Mouse (Mus musculus) forebrain, postnatal 0 days (tissue): ENCODE results near the gene Olfr51. TPM values are rescaled to one million over a fixed set of nuclear protein-coding genes. Genes with fewer than 3 reads are reported as not detected.

ENCODE experiments used
- ATAC-seq: fragments of 200-750 bp; cut with Nextera tagmentation; 2 replicates; pipeline ENCODE4 v1.8.0; 2017; ENCODE audit warnings: mild to moderate bottlenecking, moderate library complexity
- DNase-seq: peaks from one replicate; pipeline ENCODE4 v3.0.0-alpha.2; 2015
- H3K27ac ChIP-seq: fragments of 300-500 bp; sonication (generic); 2 replicates; pipeline ENCODE4 v1.5.1; 2014; ENCODE audit warnings: low read depth, mild to moderate bottlenecking, antibody characterized with exemption, low read length, moderate library complexity, mixed read lengths
- H3K27me3 ChIP-seq: fragments of 300-500 bp; sonication (generic); 2 replicates; pipeline ENCODE4 v1.6.1; 2014; ENCODE audit warnings: mild to moderate bottlenecking, low read length, mixed read lengths; ENCODE audit not compliant: insufficient read depth
- H3K36me3 ChIP-seq: fragments of 300-500 bp; sonication (generic); 2 replicates; pipeline ENCODE4 v1.6.1; 2014; ENCODE audit warnings: mild to moderate bottlenecking, moderate library complexity; ENCODE audit not compliant: insufficient read depth
- H3K4me1 ChIP-seq: fragments of 300-500 bp; sonication (generic); 2 replicates; pipeline ENCODE4 v1.6.1; 2014; ENCODE audit warnings: antibody characterized with exemption; ENCODE audit not compliant: insufficient read depth
- H3K4me2 ChIP-seq: fragments of 300-500 bp; sonication (generic); 2 replicates; pipeline ENCODE4 v1.6.1; 2014; ENCODE audit warnings: low read depth, mild to moderate bottlenecking, moderate library complexity
- H3K4me3 ChIP-seq: fragments of 300-500 bp; sonication (generic); 2 replicates; pipeline ENCODE4 v1.5.1; 2014; ENCODE audit warnings: low read depth, low read length, mixed read lengths
- H3K9ac ChIP-seq: fragments of 300-500 bp; sonication (generic); 2 replicates; pipeline ENCODE4 v1.6.1; 2014; ENCODE audit warnings: mild to moderate bottlenecking
- H3K9me3 ChIP-seq: fragments of 300-500 bp; sonication (generic); 2 replicates; pipeline ENCODE4 v1.6.1; 2016; ENCODE audit warnings: low read length
- CTCF ChIP-seq: sonication (generic); IDR thresholded peaks from 2 replicates; pipeline ENCODE4 v1.5.1; 2016; ENCODE audit warnings: antibody characterized with exemption, control low read depth, low read depth
- WGBS: fragments of 180-500 bp; shearing (Covaris S2); extraction: QIAGEN DNeasy Blood & Tissue Kit; methylation state at CpG from one replicate; pipeline ENCODE4 v1.1.7; 2014; 5-methylcytosine and 5-hydroxymethylcytosine counted together
- polyA plus RNA-seq: library from polyadenylated mRNA; unstranded; fragments of >200 nt; fragmentation: Nextera tagmentation; extraction: Ambion mirVana; gene quantifications from 2 replicates; pipeline ENCODE4 v1.2.1, GENCODE M21; 2015
- total RNA-seq: library from RNA; depleted of rRNA; stranded (reverse); fragments of >200 nt; gene quantifications from 2 replicates; pipeline ENCODE4 v1.2.3, GENCODE M21; 2014; rRNA removed

Olfr51 gene
- total RNA-seq (not detected in 2 replicates), polyA plus RNA-seq (not detected in 2 replicates)

DNA sequence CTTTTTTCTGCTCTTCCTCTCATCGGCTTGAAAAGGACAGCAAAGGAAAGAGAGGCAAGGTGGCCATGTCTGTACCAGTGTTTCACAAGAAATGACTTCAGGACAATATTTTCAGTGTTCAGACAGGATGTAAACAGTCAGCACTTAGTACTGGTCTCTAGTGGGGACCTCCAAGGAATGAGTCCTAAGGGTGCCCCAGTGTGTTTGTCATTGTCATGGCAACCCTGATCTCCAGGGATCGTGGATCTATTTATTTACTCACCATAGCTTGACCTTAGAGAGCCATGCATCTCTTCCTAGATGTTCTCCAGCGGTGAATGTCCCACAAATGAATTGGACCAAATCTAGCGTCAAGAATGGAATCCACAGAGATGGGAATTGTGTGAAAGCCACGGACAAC lies at the start of gene Olfr51:
TSS of gene Olfr51 (plus strand) at position 301 of the 400 bp plus-strand sequence.
- no peak for TF ChIP-seq CTCF
- Histone ChIP-seq H3K4me1 (no peaks in the 10 kb centered on the region), H3K27me3 (no peaks in the 10 kb centered on the region), H3K4me3 (no peak within 1 kb of the TSS), H3K4me2 (no peak within 1 kb of the TSS), H3K9ac (no peak within 1 kb of the TSS), H3K27ac (no peak within 1 kb of the TSS), H3K9me3 (no peaks in the 10 kb centered on the region), H3K36me3 (no peaks in the 10 kb centered on the region)
- DNase-seq (no peak), ATAC-seq (no peak)
- 85% methylated on average over 5 of the region's 5 CpGs for WGBS

GRCm38 (mm10) chr11:50953665-50954064 lies 49.7 kb upstream of the Olfr51 start, which contains the start of gene Prop1:
Gene Prop1 (minus strand): TSS chr11:50953765.
- ATAC-seq, result no peak
- Histone ChIP-seq H3K9ac (no peak within 1 kb of the TSS), H3K36me3 (no peaks in the 10 kb centered on the region), H3K4me1 (no peaks in the 10 kb centered on the region), H3K4me2 (no peak within 1 kb of the TSS), H3K27me3 (no peaks in the 10 kb centered on the region), H3K4me3 (no peak within 1 kb of the TSS), H3K27ac (no peak within 1 kb of the TSS), H3K9me3 (no peaks in the 10 kb centered on the region)
- no peak for DNase-seq
- WGBS, result 63% methylated on average over 6 of the region's 6 CpGs
- no peak for TF ChIP-seq CTCF

GRCm38 (mm10) chr11:50964886-50965285 lies 38.5 kb upstream of the Olfr51 start:
- Histone ChIP-seq H3K4me2 (no peak overlapping the region), H3K9ac (no peak overlapping the region), H3K4me1 (no peaks in the 10 kb centered on the region), H3K36me3 (no peaks in the 10 kb centered on the region), H3K9me3 (no peaks in the 10 kb centered on the region), H3K27ac (no peak overlapping the region), H3K4me3 (no peak overlapping the region), H3K27me3 (no peaks in the 10 kb centered on the region)
- no peak for TF ChIP-seq CTCF
- no peak for DNase-seq
- ATAC-seq, result no peak
- 88% methylated on average over 2 of the region's 2 CpGs for WGBS

GRCm38 (mm10) chr11:50966230-50966629 lies 37.2 kb upstream of the Olfr51 start, which contains the start of gene Olfr1378:
Gene Olfr1378 (plus strand): TSS chr11:50966530.
- Histone ChIP-seq H3K27me3 (no peaks in the 10 kb centered on the region), H3K9ac (no peak within 1 kb of the TSS), H3K9me3 (no peaks in the 10 kb centered on the region), H3K4me1 (no peaks in the 10 kb centered on the region), H3K4me3 (no peak within 1 kb of the TSS), H3K4me2 (no peak within 1 kb of the TSS), H3K36me3 (no peaks in the 10 kb centered on the region), H3K27ac (no peak within 1 kb of the TSS)
- TF ChIP-seq CTCF, result no peak
- WGBS, result 88% methylated on average over 11 of the region's 11 CpGs
- ATAC-seq, result no peak
- no peak for DNase-seq

- TF ChIP-seq CTCF, result no peak
- Histone ChIP-seq H3K4me2 (no peak overlapping the region), H3K9me3 (no peaks in the 10 kb centered on the region), H3K4me3 (no peak overlapping the region), H3K27me3 (no peaks in the 10 kb centered on the region), H3K36me3 (no peaks in the 10 kb centered on the region), H3K4me1 (no peaks in the 10 kb centered on the region), H3K9ac (no peak overlapping the region), H3K27ac (no peak overlapping the region)
- WGBS, result 66% methylated on average over 4 of the region's 4 CpGs
- DNase-seq (no peak), ATAC-seq (no peak)
Observed at GRCm38 (mm10) chr11:50977216-50977615, 26.2 kb upstream of the Olfr51 start.

GRCm38 (mm10) chr11:50981667-50982066 lies 21.7 kb upstream of the Olfr51 start, which contains the start of gene Olfr1377:
Gene Olfr1377 (plus strand): TSS chr11:50981967.
- Histone ChIP-seq H3K36me3 (no peaks in the 10 kb centered on the region), H3K9ac (no peak within 1 kb of the TSS), H3K27ac (no peak within 1 kb of the TSS), H3K4me1 (no peaks in the 10 kb centered on the region), H3K4me3 (no peak within 1 kb of the TSS), H3K9me3 (no peaks in the 10 kb centered on the region), H3K27me3 (no peaks in the 10 kb centered on the region), H3K4me2 (no peak within 1 kb of the TSS)
- DNase-seq (no peak), ATAC-seq (no peak)
- 59% methylated on average over 5 of the region's 5 CpGs for WGBS
- TF ChIP-seq CTCF, result no peak

GRCm38 (mm10) chr11:51011821-51012220 lies 8.4 kb downstream of the Olfr51 start:
- Histone ChIP-seq H3K4me3 (no peak overlapping the region), H3K9ac (no peak overlapping the region), H3K27ac (no peak overlapping the region), H3K36me3 (no peaks in the 10 kb centered on the region), H3K27me3 (no peaks in the 10 kb centered on the region), H3K9me3 (no peaks in the 10 kb centered on the region), H3K4me2 (no peak overlapping the region), H3K4me1 (no peaks in the 10 kb centered on the region)
- DNase-seq (no peak), ATAC-seq (no peak)
- WGBS, result 71% methylated on average over 5 of the region's 5 CpGs
- TF ChIP-seq CTCF, result no peak
